Mouse (Mus musculus) megakaryocyte, embryonic 14.5 days (primary cell): ENCODE data around the gene Nav1.

Source experiments
- FLI1 ChIP-seq: IDR thresholded peaks from 2 replicates; pipeline ENCODE4 v1.6.1; 2012; ENCODE audit warnings: low read length, inconsistent platforms, mixed read lengths
- GATA1 ChIP-seq: IDR thresholded peaks from 3 replicates; pipeline ENCODE4 v1.6.1; 2012; ENCODE audit warnings: mixed read lengths, low read length, inconsistent platforms, borderline replicate concordance

DNA sequence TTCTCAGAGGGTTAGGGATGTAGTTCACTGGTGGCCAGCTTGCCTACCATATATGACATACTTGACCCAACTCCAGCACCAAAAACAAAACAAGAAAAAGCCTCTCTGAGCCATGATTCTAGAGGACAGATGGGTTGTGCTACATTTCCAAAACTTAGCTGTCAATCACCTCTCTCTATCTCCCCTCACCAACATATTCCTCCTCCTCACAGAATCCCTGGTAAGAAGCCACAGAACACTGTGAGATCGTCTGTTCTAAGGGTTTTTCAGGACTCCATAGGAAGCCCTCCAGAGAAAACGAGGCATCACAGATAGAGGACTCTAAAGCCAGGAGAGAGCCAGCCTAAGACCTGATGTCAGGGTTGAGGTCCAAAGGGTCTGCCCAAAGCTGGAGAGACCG lies 36.6 kb upstream of the Nav1 start:
- TF ChIP-seq GATA1 (no peak), FLI1 (no peak)
